Mouse (Mus musculus): ENCODE measurements around the gene Gdpd5. TPM values are rescaled to one million over a fixed set of nuclear protein-coding genes. Genes with fewer than 3 reads are reported as not detected.

Gene Gdpd5
- polyA plus RNA-seq, 1 experiment from 2014 or later: 2.6 TPM

DNA sequence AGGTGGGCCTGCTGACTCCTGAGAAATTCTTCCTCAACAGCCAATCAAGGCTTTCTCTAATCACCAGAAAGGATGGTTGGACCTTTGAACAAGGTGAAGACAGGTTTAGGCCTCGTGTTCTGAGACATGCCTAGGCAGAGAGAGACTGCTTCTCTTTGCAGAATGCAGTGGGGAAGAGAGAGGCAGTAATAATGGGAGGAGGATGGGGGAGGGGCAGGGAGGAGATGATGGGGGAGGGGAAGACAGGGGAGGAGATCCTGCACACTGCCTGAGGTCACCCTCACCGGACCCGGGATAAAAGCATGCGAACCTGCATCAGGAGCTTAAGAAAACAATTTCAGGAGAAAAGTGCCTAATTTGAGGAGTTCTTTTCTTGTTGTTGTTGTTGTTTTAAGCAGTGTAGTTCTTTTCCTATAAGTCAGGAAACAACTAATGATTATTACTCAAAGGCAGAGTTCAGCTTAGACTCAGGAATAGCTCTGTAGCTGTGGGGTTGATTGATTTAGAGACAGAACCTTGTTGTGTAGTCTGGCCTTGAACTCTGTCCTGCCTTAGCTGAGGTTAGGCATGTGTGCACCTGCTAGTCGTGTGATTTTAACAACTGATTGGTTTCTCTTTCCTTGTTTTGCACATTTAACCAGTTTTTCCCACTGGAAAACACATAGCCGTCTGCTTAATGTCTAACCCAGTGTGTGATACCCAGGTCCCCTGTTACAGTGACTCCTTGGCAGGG, 30.0 kb downstream of the Gdpd5 start:
- no peak for ATAC-seq
- Histone ChIP-seq H3K4me3 (no peak overlapping the region), H3K4me1 (peaks cover 19% of the 10 kb centered on the region), H3K9ac (no peak overlapping the region), H3K27me3 (replicated peaks) (no peaks in the 10 kb centered on the region), H3K36me3 (no peaks in the 10 kb centered on the region), H3K9me3 (replicated peaks) (no peaks in the 10 kb centered on the region), H3K4me2 (no peak overlapping the region), H3K27ac (no peak overlapping the region)
- WGBS (ENCODE audit: insufficient replicate concordance): 34% methylated on average over 6 of the region's 6 CpGs

DNA sequence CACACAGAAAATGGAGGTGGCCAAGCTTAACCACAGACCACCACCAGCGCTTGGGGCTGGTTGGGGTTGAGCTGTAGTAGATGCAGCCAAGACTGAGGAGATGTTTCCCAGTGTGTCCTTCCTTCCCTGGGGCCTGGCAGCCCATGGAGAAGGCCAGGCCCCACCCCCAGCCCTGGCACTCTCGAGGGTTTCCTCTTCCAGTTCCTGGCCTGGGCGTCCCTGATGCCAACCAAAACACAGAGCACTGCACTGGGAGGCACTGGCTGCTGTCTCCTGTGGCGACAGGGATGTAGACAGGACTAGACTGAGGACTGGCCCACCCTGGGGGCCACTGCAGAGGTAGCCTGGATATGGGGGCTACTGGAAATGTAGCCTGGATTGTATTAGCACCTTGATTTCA, 33.8 kb downstream of the Gdpd5 start:
- Histone ChIP-seq H3K4me2 (no peak overlapping the region), H3K9ac (no peak overlapping the region), H3K4me3 (no peak overlapping the region), H3K9me3 (replicated peaks) (no peaks in the 10 kb centered on the region), H3K27me3 (replicated peaks) (no peaks in the 10 kb centered on the region; the same call in 1 of the 2 replicates), H3K36me3 (no peaks in the 10 kb centered on the region), H3K27ac (no peak overlapping the region), H3K4me1 (peaks cover 10% of the 10 kb centered on the region)
- WGBS (ENCODE audit: insufficient replicate concordance): 34% methylated on average over 4 of the region's 4 CpGs
- ATAC-seq: no peak

DNA sequence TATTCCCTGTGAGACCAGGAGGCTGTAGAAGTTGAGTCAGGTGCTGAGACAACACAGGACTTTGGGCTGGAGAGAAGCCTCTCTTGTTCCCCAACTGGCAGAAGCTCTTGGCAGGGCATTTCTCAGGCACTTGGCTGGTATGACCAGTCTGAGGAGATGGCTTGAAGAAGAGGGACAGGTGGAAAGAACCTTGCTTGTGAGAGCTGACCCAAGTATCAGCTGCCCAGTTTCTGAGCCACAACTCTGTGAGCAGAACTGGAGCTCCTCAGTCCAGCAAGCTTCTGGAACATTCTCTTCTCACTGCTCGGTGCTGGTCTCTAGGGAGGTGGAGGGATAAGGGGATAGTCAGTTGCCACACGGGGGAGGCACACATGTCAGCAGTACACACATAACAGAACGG, 38.1 kb downstream of the Gdpd5 start:
- peaks cover 7% of the 10 kb centered on the region; the same call in 1 of the 2 replicates for H3K4me1 ChIP-seq
- no peak overlapping the region for H3K9ac ChIP-seq
- no peaks in the 10 kb centered on the region for H3K36me3 ChIP-seq
- 60% methylated on average over 3 of the region's 3 CpGs for WGBS (ENCODE audit: insufficient replicate concordance)
- H3K27ac ChIP-seq: no peak overlapping the region
- H3K27me3 ChIP-seq (replicated peaks): peaks cover 2% of the 10 kb centered on the region; the same call in 1 of the 2 replicates
- no peak for ATAC-seq
- no peaks in the 10 kb centered on the region for H3K9me3 ChIP-seq (replicated peaks)
- H3K4me3 ChIP-seq: no peak overlapping the region
- no peak overlapping the region for H3K4me2 ChIP-seq

DNA sequence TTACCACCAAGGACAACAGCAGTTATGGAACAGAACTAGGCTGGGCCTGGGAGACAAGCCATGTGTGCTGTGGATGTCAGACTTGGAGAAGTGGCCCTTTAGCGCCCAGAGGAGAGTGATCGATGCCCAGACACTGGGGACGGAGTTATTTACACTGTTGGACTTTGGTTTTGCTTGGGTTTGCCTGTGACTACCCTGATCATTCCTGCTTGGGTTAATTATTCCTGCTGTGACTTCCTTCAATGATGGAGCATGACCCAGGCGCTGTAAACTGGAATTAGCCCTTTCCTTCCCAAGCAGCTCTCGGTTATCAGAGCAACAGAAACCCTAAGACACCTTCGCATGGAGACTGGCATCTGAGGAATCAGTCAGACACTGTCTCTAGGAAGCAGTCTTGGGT, 39.8 kb downstream of the Gdpd5 start:
- H3K27ac ChIP-seq: no peak overlapping the region

DNA sequence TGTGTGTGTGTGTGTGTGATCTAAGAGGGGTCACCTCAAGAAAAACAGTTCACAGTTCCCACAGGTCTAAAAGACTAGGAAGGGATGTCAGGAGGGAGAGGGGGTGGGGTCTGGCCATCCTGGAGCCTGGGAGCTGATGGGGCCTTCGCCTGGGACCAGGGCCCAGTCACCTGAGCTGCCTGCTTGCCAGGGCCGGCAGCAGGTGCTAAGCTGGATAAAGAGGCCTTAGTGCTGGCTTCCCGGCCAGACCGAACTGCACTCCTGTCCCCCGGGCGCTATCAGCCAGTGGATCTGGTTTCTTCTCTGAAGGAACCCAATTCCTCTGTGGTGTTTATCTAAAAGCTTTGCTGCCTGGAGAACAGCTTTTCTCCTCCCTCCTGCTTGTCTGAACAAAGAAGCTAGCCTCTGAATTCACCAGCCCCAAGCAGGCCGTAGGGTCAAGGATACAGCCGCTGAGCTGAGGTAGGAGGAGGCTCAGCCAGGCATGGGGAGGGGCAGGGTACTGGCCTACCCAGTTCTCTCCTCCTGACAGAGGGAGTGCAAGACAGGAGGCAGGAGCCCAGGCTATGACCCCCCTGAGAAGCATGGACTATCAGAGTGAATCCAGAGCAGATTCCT, 43.4 kb downstream of the Gdpd5 start:
- ATAC-seq: no peak
- no peak overlapping the region for H3K27ac ChIP-seq
- 48% methylated on average over 8 of the region's 8 CpGs for WGBS (ENCODE audit: insufficient replicate concordance)

More for the DNA sequence above, 39.8 kb downstream of the Gdpd5 start:
- H3K9me3 ChIP-seq (replicated peaks): no peaks in the 10 kb centered on the region
- H3K27me3 ChIP-seq (replicated peaks): peaks cover 2% of the 10 kb centered on the region
- H3K4me2 ChIP-seq: no peak overlapping the region
- no peak overlapping the region for H3K4me3 ChIP-seq
- no peak for ATAC-seq
- 69% methylated on average over 6 of the region's 6 CpGs for WGBS (ENCODE audit: insufficient replicate concordance)
- H3K36me3 ChIP-seq: no peaks in the 10 kb centered on the region
- H3K4me1 ChIP-seq: peaks cover 7% of the 10 kb centered on the region; the same call in 1 of the 2 replicates
- no peak overlapping the region for H3K9ac ChIP-seq

DNA sequence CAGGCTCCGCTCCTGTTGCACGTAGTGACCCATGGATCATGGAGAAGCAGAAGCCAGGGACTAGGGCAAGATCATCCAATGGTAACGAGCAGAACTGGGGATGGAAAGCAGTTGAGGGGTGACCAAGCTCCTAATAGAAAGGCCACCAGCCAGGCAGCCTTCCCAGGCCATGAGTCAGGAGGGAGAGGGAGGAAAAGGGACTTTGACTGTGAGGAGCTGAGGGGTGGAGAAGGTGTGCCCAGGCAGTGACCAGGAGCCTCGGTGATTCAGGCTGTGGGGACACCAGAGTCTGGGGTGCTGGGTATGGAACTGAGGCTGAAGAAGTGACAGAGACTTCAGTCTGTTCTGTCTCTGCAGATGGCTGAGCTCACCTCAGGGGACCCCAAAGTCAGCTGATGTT, 44.5 kb downstream of the Gdpd5 start:
- no peak overlapping the region for H3K9ac ChIP-seq
- no peak for ATAC-seq
- no peak overlapping the region for H3K4me3 ChIP-seq
- no peaks in the 10 kb centered on the region for H3K9me3 ChIP-seq (replicated peaks)
- H3K27ac ChIP-seq: no peak overlapping the region
- 66% methylated on average over 4 of the region's 4 CpGs for WGBS (ENCODE audit: insufficient replicate concordance)
- no peaks in the 10 kb centered on the region for H3K36me3 ChIP-seq
- H3K4me2 ChIP-seq: no peak overlapping the region
- H3K27me3 ChIP-seq (replicated peaks): peaks cover 2% of the 10 kb centered on the region; the same call in 1 of the 2 replicates
- H3K4me1 ChIP-seq: peaks cover 7% of the 10 kb centered on the region; the same call in 1 of the 2 replicates

More for the DNA sequence above, 43.4 kb downstream of the Gdpd5 start:
- Histone ChIP-seq H3K36me3 (no peaks in the 10 kb centered on the region), H3K27me3 (replicated peaks) (peaks cover 2% of the 10 kb centered on the region), H3K4me2 (no peak overlapping the region), H3K4me1 (peaks cover 7% of the 10 kb centered on the region; the same call in 1 of the 2 replicates), H3K4me3 (no peak overlapping the region), H3K9ac (no peak overlapping the region), H3K9me3 (replicated peaks) (no peaks in the 10 kb centered on the region)

DNA sequence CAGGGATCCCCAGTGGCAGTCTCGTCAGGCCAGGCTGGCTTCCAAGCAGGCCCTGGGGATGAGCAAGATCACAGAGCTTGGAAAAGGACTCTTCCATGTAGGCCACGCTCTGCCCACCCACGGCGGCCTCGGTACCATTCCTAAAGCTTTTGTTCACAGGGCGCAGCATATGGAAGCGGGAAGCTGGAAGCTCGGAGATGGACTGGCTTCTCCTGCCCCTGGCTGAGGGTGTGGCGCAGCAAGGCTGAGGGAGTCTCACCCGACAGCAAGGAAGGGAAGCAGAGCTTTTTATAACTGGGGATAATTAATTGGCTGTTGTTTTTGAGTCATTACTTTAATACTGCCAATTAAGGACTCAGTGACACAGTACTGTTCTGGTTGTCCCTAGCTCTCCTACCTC, 45.8 kb downstream of the Gdpd5 start:
- Histone ChIP-seq H3K4me3 (no peak overlapping the region), H3K27ac (no peak overlapping the region), H3K9me3 (replicated peaks) (no peaks in the 10 kb centered on the region), H3K36me3 (no peaks in the 10 kb centered on the region), H3K27me3 (replicated peaks) (peaks cover 2% of the 10 kb centered on the region; the same call in 1 of the 2 replicates), H3K4me1 (no peaks in the 10 kb centered on the region), H3K4me2 (no peak overlapping the region), H3K9ac (no peak overlapping the region)
- ATAC-seq: no peak
- 73% methylated on average over 10 of the region's 10 CpGs for WGBS (ENCODE audit: insufficient replicate concordance)

DNA sequence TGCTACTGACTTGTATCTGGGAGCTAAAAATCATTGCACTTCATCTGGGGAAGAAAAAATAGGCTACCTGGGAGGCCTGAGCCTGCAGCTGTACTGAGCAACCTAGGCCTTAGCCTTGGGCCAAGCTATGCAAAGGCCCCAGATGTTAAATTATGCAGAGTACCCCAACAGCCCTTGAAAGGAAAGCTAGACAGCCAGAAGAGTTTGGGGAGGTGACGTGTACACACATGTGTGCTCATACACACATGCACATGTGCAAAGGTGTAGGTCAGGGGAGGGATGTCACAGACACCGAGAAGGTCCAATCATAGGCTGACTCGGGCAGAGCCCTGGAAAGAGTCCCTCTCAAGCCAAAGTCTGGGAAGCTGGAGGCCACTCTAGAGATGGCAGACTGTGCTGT, 46.8 kb downstream of the Gdpd5 start:
- Histone ChIP-seq H3K4me2 (no peak overlapping the region), H3K4me3 (no peak overlapping the region), H3K27me3 (replicated peaks) (peaks cover 2% of the 10 kb centered on the region), H3K4me1 (peaks cover 5% of the 10 kb centered on the region; the same call in 1 of the 2 replicates), H3K9me3 (replicated peaks) (no peaks in the 10 kb centered on the region), H3K36me3 (no peaks in the 10 kb centered on the region), H3K27ac (no peak overlapping the region), H3K9ac (no peak overlapping the region)
- 65% methylated on average over 3 of the region's 3 CpGs for WGBS (ENCODE audit: insufficient replicate concordance)
- ATAC-seq: no peak

DNA sequence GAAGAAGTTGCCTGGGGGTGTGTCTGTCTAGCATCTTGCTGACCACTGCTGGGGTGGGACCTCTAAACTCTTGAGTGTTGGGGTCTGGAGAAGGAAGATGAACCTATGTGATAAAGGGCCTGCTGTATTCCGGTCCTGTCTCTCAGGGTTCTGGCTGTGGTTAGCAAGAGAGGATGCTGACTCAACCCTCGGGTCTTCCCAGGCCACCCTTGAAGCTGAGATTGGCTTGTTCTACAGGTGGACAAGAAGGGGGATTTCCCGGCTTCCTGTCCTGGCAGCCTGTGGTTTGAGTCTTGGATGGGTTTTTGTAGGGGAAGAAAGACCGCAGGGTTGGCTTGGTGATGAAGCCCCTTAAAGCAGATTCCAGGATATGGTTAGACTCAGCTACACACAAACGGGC, 47.6 kb downstream of the Gdpd5 start:
- Histone ChIP-seq H3K4me3 (no peak overlapping the region), H3K4me2 (no peak overlapping the region), H3K27ac (no peak overlapping the region), H3K9ac (no peak overlapping the region), H3K9me3 (replicated peaks) (no peaks in the 10 kb centered on the region), H3K4me1 (peaks cover 10% of the 10 kb centered on the region; the same call in 1 of the 2 replicates), H3K36me3 (no peaks in the 10 kb centered on the region), H3K27me3 (replicated peaks) (peaks cover 2% of the 10 kb centered on the region)
- WGBS (ENCODE audit: insufficient replicate concordance): 23% methylated on average over 5 of the region's 5 CpGs
- ATAC-seq: no peak

DNA sequence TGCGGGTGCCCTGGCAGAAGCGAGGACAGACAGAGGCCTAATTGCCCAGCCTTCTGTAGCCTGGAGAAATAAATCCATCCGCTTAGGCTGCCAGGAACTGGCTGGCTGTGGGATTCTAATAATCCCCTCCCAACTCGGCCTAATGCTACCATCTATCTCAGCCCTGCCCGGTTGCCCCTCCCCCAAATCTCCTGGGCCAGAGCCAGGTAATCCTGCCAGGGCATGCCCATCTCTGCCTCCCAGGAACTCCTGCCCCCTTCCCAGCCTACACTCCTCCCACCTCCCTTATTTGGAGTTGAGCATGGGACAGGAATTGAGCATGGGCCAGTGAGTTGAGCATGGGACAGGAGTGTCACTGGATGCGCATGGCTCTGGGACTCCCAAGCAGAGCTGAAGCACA, 48.6 kb downstream of the Gdpd5 start:
- no peaks in the 10 kb centered on the region for H3K36me3 ChIP-seq
- H3K4me1 ChIP-seq: peaks cover 16% of the 10 kb centered on the region
- no peaks in the 10 kb centered on the region; the same call in none of the 2 replicates for H3K27me3 ChIP-seq (replicated peaks)
- no peak overlapping the region for H3K9ac ChIP-seq
- no peak overlapping the region for H3K4me2 ChIP-seq
- H3K9me3 ChIP-seq (replicated peaks): no peaks in the 10 kb centered on the region
- WGBS (ENCODE audit: insufficient replicate concordance): 68% methylated on average over 6 of the region's 6 CpGs
- no peak for ATAC-seq
- no peak overlapping the region for H3K4me3 ChIP-seq
- H3K27ac ChIP-seq: no peak overlapping the region

DNA sequence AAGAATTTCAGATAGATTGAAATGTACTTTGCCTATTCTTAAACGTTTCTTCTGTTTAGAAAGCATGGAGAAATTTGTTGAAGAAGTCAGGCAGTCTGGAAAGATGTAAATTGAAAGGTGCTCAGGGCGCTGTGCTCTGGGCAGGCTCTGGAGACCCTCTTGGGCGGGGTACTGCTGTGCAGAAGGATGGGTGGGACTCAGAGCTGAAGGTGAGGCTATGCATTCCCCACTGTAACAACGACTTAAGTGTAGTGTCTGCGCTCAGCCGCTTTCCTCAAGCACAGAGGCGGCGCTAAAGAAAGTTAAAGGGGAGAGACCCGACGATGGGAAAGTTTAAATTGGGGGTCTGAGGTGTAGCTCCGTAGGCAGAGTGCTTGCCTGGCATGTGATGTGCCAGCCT, 49.0 kb downstream of the Gdpd5 start:
- H3K4me3 ChIP-seq: no peak overlapping the region
- no peak for ATAC-seq
- H3K27me3 ChIP-seq (replicated peaks): no peaks in the 10 kb centered on the region; the same call in none of the 2 replicates
- H3K36me3 ChIP-seq: no peaks in the 10 kb centered on the region
- no peak overlapping the region for H3K4me2 ChIP-seq
- no peaks in the 10 kb centered on the region for H3K9me3 ChIP-seq (replicated peaks)
- H3K4me1 ChIP-seq: peaks cover 21% of the 10 kb centered on the region
- WGBS (ENCODE audit: insufficient replicate concordance): 65% methylated on average over 11 of the region's 11 CpGs
- H3K9ac ChIP-seq: no peak overlapping the region
- H3K27ac ChIP-seq: no peak overlapping the region

DNA sequence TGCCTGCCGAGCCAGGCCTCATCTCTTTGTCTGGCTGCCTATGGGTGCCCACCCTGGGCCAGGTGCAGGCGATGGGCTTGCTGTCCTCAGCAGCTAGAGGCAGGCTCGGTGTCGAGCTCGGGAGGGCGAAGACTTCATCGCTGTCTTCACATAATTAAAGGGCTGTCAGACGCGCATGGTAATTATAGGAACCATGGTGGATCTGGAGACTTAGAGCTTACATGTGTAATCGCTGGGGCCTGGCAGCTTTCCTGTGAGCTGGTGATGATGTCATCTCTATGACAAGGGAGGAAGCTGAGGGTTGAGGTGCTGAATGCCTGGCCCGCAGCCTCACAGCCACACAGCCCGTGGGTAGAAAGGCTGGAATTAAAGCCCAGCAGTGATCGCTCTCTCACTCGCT, 51.0 kb downstream of the Gdpd5 start:
- H3K36me3 ChIP-seq: no peaks in the 10 kb centered on the region
- WGBS (ENCODE audit: insufficient replicate concordance): 56% methylated on average over 14 of the region's 14 CpGs

More for the DNA sequence above, 51.0 kb downstream of the Gdpd5 start:
- peaks cover 21% of the 10 kb centered on the region for H3K4me1 ChIP-seq
- no peak overlapping the region for H3K9ac ChIP-seq
- no peaks in the 10 kb centered on the region for H3K9me3 ChIP-seq (replicated peaks)
- no peak for ATAC-seq
- H3K4me3 ChIP-seq: no peak overlapping the region
- no peak overlapping the region for H3K4me2 ChIP-seq
- no peak overlapping the region for H3K27ac ChIP-seq
- no peaks in the 10 kb centered on the region; the same call in 1 of the 2 replicates for H3K27me3 ChIP-seq (replicated peaks)
